Mouse (Mus musculus) stomach, embryonic 15.5 days (tissue): ENCODE data around the gene Msrb1. TPM values are rescaled to one million over a fixed set of nuclear protein-coding genes. Genes with fewer than 3 reads are reported as not detected.

ENCODE experiments used
- ATAC-seq: fragments of 200-750 bp; cut with Nextera tagmentation; 2 replicates; pipeline ENCODE4 v1.8.0; 2017; ENCODE audit warnings: low read depth, moderate number of reproducible peaks, moderate TSS enrichment; ENCODE audit not compliant: insufficient read depth, low FRiP score
- H3K27ac ChIP-seq: fragments of 300-500 bp; sonication (generic); 2 replicates; pipeline ENCODE4 v1.5.1; 2015; ENCODE audit warnings: mild to moderate bottlenecking, inconsistent platforms
- H3K27me3 ChIP-seq: fragments of 300-500 bp; sonication (generic); replicated peaks from 2 replicates; pipeline ENCODE4 v1.6.1; 2015; ENCODE audit warnings: inconsistent platforms
- H3K36me3 ChIP-seq: fragments of 300-500 bp; sonication (generic); 2 replicates; pipeline ENCODE4 v1.6.1; 2015; ENCODE audit warnings: inconsistent platforms
- H3K4me1 ChIP-seq: fragments of 300-500 bp; sonication (generic); 2 replicates; pipeline ENCODE4 v1.6.1; 2015; ENCODE audit warnings: inconsistent platforms
- H3K4me2 ChIP-seq: fragments of 300-500 bp; sonication (generic); 2 replicates; pipeline ENCODE4 v1.6.1; 2015; ENCODE audit warnings: mild to moderate bottlenecking, inconsistent platforms
- H3K4me3 ChIP-seq: fragments of 300-500 bp; sonication (generic); replicated peaks from 2 replicates; pipeline ENCODE4 v1.5.1; 2015; ENCODE audit warnings: inconsistent platforms
- H3K9ac ChIP-seq: fragments of 300-500 bp; sonication (generic); 2 replicates; pipeline ENCODE4 v1.6.1; 2015; ENCODE audit warnings: inconsistent platforms
- H3K9me3 ChIP-seq: fragments of 300-500 bp; sonication (generic); 2 replicates; pipeline ENCODE4 v1.6.1; 2016; ENCODE audit warnings: inconsistent platforms
- WGBS: fragments of 180-500 bp; shearing (Covaris S2); methylation state at CpG from one replicate; pipeline ENCODE4 v1.1.7; 2015; 5-methylcytosine and 5-hydroxymethylcytosine counted together
- polyA plus RNA-seq: library from polyadenylated mRNA; unstranded; fragments of >200 nt; fragmentation: Nextera tagmentation; extraction: Ambion mirVana; gene quantifications from 2 replicates; pipeline ENCODE4 v1.2.1, GENCODE M21; 2015

Msrb1 gene
- polyA plus RNA-seq, 1 experiment from 2014 or later: 37.0 TPM

GRCm38 (mm10) chr17:24792190-24792589 is 55.7 kb downstream of the Msrb1 start:
- ATAC-seq: no peak
- Histone ChIP-seq H3K4me3 (no peak overlapping the region), H3K9me3 (no peaks in the 10 kb centered on the region), H3K27ac (no peak overlapping the region), H3K9ac (no peak overlapping the region), H3K27me3 (no peaks in the 10 kb centered on the region), H3K4me2 (no peak overlapping the region), H3K36me3 (no peaks in the 10 kb centered on the region), H3K4me1 (no peaks in the 10 kb centered on the region)
- 42% methylated on average over 8 of the region's 8 CpGs for WGBS

Other genes with a start within 250 kb of the Msrb1 start
- 2.6 and 3.0 TPM in 2 replicates for gene Caskin1, start 248.0 kb upstream of the Msrb1 start, polyA plus RNA-seq
- 82.7 and 84.2 TPM in 2 replicates for gene Traf7, start 208.7 kb upstream of the Msrb1 start, polyA plus RNA-seq
- gene Rab26, start 202.4 kb upstream of the Msrb1 start, polyA plus RNA-seq: 8.3 and 11.6 TPM in 2 replicates
- 27.3 and 29.0 TPM in 2 replicates for gene Pkd1, start 186.8 kb upstream of the Msrb1 start, polyA plus RNA-seq
- 45.4 TPM in 2 replicates for gene Tsc2, start 104.0 kb upstream of the Msrb1 start, polyA plus RNA-seq
- 18.7 and 20.3 TPM in 2 replicates for gene Nthl1, start 104.0 kb upstream of the Msrb1 start, polyA plus RNA-seq
- gene Slc9a3r2, start 86.3 kb upstream of the Msrb1 start, polyA plus RNA-seq: 51.0 and 53.7 TPM in 2 replicates
- gene Npw, start 78.2 kb upstream of the Msrb1 start, polyA plus RNA-seq: 0.30 and 0.46 TPM in 2 replicates
- gene Zfp598, start 67.0 kb upstream of the Msrb1 start, polyA plus RNA-seq: 19.3 and 22.1 TPM in 2 replicates
- 6.3 and 6.9 TPM in 2 replicates for gene Syngr3, start 46.7 kb upstream of the Msrb1 start, polyA plus RNA-seq
- 40.9 and 44.1 TPM in 2 replicates for gene Gfer, start 40.5 kb upstream of the Msrb1 start, polyA plus RNA-seq
- 3.2 and 3.5 TPM in 2 replicates for gene Noxo1, start 40.4 kb upstream of the Msrb1 start, polyA plus RNA-seq
- 64.4 and 68.0 TPM in 2 replicates for gene Tbl3, start 29.0 kb upstream of the Msrb1 start, polyA plus RNA-seq
- gene Rnf151, start 18.6 kb upstream of the Msrb1 start, polyA plus RNA-seq: 0.19 TPM in 1 of 2 replicates, not detected in the other
- gene Rps2, start 18.5 kb upstream of the Msrb1 start, polyA plus RNA-seq: 1,497 and 1,515 TPM in 2 replicates
- gene Ndufb10, start 12.2 kb upstream of the Msrb1 start, polyA plus RNA-seq: 238 and 259 TPM in 2 replicates
- gene Rpl3l, start 8.8 kb upstream of the Msrb1 start, polyA plus RNA-seq: 0.15 TPM in 1 of 2 replicates, not detected in the other
- 1.1 and 1.5 TPM in 2 replicates for gene Hs3st6, start 16.3 kb downstream of the Msrb1 start, polyA plus RNA-seq
- gene Meiob, start 67.6 kb downstream of the Msrb1 start, polyA plus RNA-seq: 0.08 TPM in 1 of 2 replicates, not detected in the other
- 49.1 and 49.3 TPM in 2 replicates for gene Hagh, start 103.5 kb downstream of the Msrb1 start, polyA plus RNA-seq
- 34.5 and 35.4 TPM in 2 replicates for gene Fahd1, start 113.7 kb downstream of the Msrb1 start, polyA plus RNA-seq
- 3.9 and 4.0 TPM in 2 replicates for gene Igfals, start 129.4 kb downstream of the Msrb1 start, polyA plus RNA-seq
- 49.0 and 49.6 TPM in 2 replicates for gene Nubp2, start 149.7 kb downstream of the Msrb1 start, polyA plus RNA-seq
- gene Spsb3, start 150.0 kb downstream of the Msrb1 start, polyA plus RNA-seq: 32.1 and 32.5 TPM in 2 replicates
- 26.3 and 29.3 TPM in 2 replicates for gene Eme2, start 158.4 kb downstream of the Msrb1 start, polyA plus RNA-seq
- gene Mrps34, start 158.5 kb downstream of the Msrb1 start, polyA plus RNA-seq: 102 and 112 TPM in 2 replicates
- 77.5 and 79.8 TPM in 2 replicates for gene Nme3, start 159.9 kb downstream of the Msrb1 start, polyA plus RNA-seq
- gene Mapk8ip3, start 200.3 kb downstream of the Msrb1 start, polyA plus RNA-seq: 29.2 and 31.3 TPM in 2 replicates
- 183 and 204 TPM in 2 replicates for gene Jpt2, start 224.0 kb downstream of the Msrb1 start, polyA plus RNA-seq